Comparison of ENCODE assay signal across 7 mouse cellular contexts in the genomic region with DNA sequence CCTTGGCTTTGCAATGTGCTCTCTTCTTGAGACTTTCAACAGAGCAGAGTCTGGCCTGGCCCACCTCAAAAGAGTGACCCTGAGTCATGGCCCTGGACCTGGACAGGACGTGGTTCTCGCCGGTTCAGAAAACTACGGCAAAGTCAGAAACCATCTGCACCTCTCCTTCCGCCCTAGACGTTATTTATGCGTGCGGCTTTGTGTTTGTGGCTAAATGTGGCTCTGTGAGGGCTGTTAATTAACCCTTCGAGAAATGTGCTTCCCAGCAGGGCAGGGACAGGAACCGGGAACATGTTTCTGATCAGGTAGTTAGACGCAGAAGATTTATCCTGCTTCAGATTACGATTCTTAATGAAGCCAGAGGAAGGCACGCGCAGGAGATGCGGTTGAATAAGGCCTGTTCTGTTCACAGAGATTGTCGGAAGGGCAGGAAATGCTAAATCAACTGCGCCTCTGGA.
A peak's percentile ranks its signal among the peaks of the same experiment; 100 is the strongest.
DNase-seq lines count a peak whose midpoint lies in the region; ATAC-seq lines count a peak whose summit lies in the region.

No protein-coding gene starts in this region.

- H3K27me3 ChIP-seq in heart, embryonic 10.5 days (ENCODE audit: insufficient read depth, poor library complexity, severe bottlenecking), result no peaks in the 10 kb centered on the region
- no peaks in the 10 kb centered on the region for H3K27me3 ChIP-seq in limb, embryonic 11.5 days (ENCODE audit: control insufficient read depth, insufficient read depth, low read length)
- H3K27me3 ChIP-seq in stomach, embryonic 15.5 days (replicated peaks), result no peaks in the 10 kb centered on the region

- H3K4me1 ChIP-seq in heart, embryonic 10.5 days, result peaks cover 58% of the 10 kb centered on the region
- peaks cover 42% of the 10 kb centered on the region for H3K4me1 ChIP-seq in limb, embryonic 11.5 days (ENCODE audit: control insufficient read depth, insufficient read depth, low read length)
- peaks cover 61% of the 10 kb centered on the region for H3K4me1 ChIP-seq in stomach, embryonic 15.5 days

- DNase-seq in 416B (ENCODE audit: low read depth), result peak; percentile 93
- peak; percentile 58 to 61 for DNase-seq in B cell, adult 2 months
- DNase-seq in heart, embryonic 10.5 days (ENCODE audit: low spot score), result no peak
- peak; percentile 73 for DNase-seq in limb, embryonic 11.5 days (ENCODE audit: low spot score)
- DNase-seq in Muller cell, postnatal 12 days (ENCODE audit: inconsistent ontology term), result no peak
- DNase-seq in cerebellum, postnatal 14 days, result no peak

- ATAC-seq in limb, embryonic 11.5 days (ENCODE audit: insufficient number of reproducible peaks, low FRiP score, low TSS enrichment, low read depth), result peak; percentile 61; the same call in 1 of the 2 replicates
- ATAC-seq in stomach, embryonic 15.5 days (ENCODE audit: insufficient read depth, low FRiP score, low read depth), result no peak

- no peak overlapping the region; the same call in 1 of the 2 replicates for H3K4me2 ChIP-seq in limb, embryonic 11.5 days (ENCODE audit: low read depth, severe bottlenecking)
- H3K4me2 ChIP-seq in stomach, embryonic 15.5 days, result no peak overlapping the region

- no peak overlapping the region for H3K4me3 ChIP-seq in heart, embryonic 10.5 days
- no peak overlapping the region for H3K4me3 ChIP-seq in limb, embryonic 11.5 days (ENCODE audit: low read depth, low read length)
- H3K4me3 ChIP-seq in stomach, embryonic 15.5 days (replicated peaks), result no peak overlapping the region

- WGBS in heart, embryonic 10.5 days, result 66% methylated on average over 17 of the region's 17 CpGs
- 11% methylated on average over 17 of the region's 17 CpGs for WGBS in limb, embryonic 11.5 days
- WGBS in stomach, embryonic 15.5 days, result 57% methylated on average over 17 of the region's 17 CpGs

- no peaks in the 10 kb centered on the region for H3K36me3 ChIP-seq in heart, embryonic 10.5 days
- no peaks in the 10 kb centered on the region for H3K36me3 ChIP-seq in limb, embryonic 11.5 days (ENCODE audit: control insufficient read depth, insufficient read depth, low read length)
- H3K36me3 ChIP-seq in stomach, embryonic 15.5 days, result no peaks in the 10 kb centered on the region

- H3K27ac ChIP-seq in heart, embryonic 10.5 days, result peak overlapping the region; percentile 71
- peak overlapping the region; percentile 97 for H3K27ac ChIP-seq in limb, embryonic 11.5 days (replicated peaks; ENCODE audit: low read depth, low read length)
- H3K27ac ChIP-seq in stomach, embryonic 15.5 days, result peak overlapping the region; percentile 49

- no peak overlapping the region for H3K9ac ChIP-seq in limb, embryonic 11.5 days (ENCODE audit: low read length)
- no peak overlapping the region for H3K9ac ChIP-seq in stomach, embryonic 15.5 days

- H3K9me3 ChIP-seq in heart, embryonic 10.5 days, result no peaks in the 10 kb centered on the region
- H3K9me3 ChIP-seq in limb, embryonic 11.5 days (ENCODE audit: control insufficient read depth, low read length), result no peaks in the 10 kb centered on the region
- no peaks in the 10 kb centered on the region for H3K9me3 ChIP-seq in stomach, embryonic 15.5 days

Comparison
In these comparisons a context has a peak if more than half of its experiments do, and no peak if none do; other contexts are left out.
1. DNase-seq: peak in 416B (single experiment), B cell, adult 2 months (2 of 2) and limb, embryonic 11.5 days (single experiment); none in heart, embryonic 10.5 days (single experiment), Muller cell, postnatal 12 days (single experiment) and cerebellum, postnatal 14 days (0 of 2).
2. Peak in every context shown above with its lines, with median percentiles within 50 percentile points of each other: H3K27ac ChIP-seq.